Mouse (Mus musculus): ENCODE data around the gene Spata17.

GRCm38 (mm10) chr1:187088660-187089395 lies 126.4 kb downstream of the Spata17 start:
- TF ChIP-seq EP300 (IDR thresholded peaks at IDR 0.05; ENCODE audit: low read length) (no peak), BHLHE40 (IDR thresholded peaks at IDR 0.05; ENCODE audit: low read depth, low read length) (no peak), MYC (IDR thresholded peaks at IDR 0.05; ENCODE audit: low read depth, low read length) (no peak), USF1 (IDR thresholded peaks at IDR 0.05; ENCODE audit: low read depth, low read length) (no peak), POLR2A (IDR thresholded peaks at IDR 0.05; ENCODE audit: low read depth, low read length) (no peak), MAFK (IDR thresholded peaks at IDR 0.05; ENCODE audit: insufficient replicate concordance, low read length) (no peak), TBP (conservative IDR thresholded peaks at IDR 0.05; ENCODE audit: low read depth, low read length) (no peak), POLR2AphosphoS2 (IDR thresholded peaks at IDR 0.05; ENCODE audit: low read depth, low read length) (no peak), CTCF (conservative IDR thresholded peaks at IDR 0.05 in 1 of 2, IDR thresholded peaks at IDR 0.05 in 1 of 2; ENCODE audit: low read depth in 2 of 2, low read length in 2 of 2) (no peak), JUN (IDR thresholded peaks at IDR 0.05; ENCODE audit: insufficient read depth, low read depth, low read length) (no peak)

Measured in CH12.LX (cell line).